Mouse (Mus musculus) forebrain, embryonic 11.5 days (tissue): Measurements from ENCODE around the gene Trim54. TPM values are rescaled to one million over a fixed set of nuclear protein-coding genes. Genes with fewer than 3 reads are reported as not detected.

Experiments used
- ATAC-seq: fragments of 200-750 bp; cut with Nextera tagmentation; replicated peaks from 2 replicates; pipeline ENCODE4 v1.8.0; 2017; ENCODE audit warnings: moderate TSS enrichment; ENCODE audit not compliant: low FRiP score
- DNase-seq: peaks from one replicate; pipeline ENCODE4 v3.0.0-alpha.2; 2017; ENCODE audit warnings: low spot score
- H3K27ac ChIP-seq: fragments of 300-500 bp; sonication (generic); 2 replicates; pipeline ENCODE4 v1.5.1; 2014; ENCODE audit warnings: low read depth, low read length
- H3K27me3 ChIP-seq: fragments of 300-500 bp; sonication (generic); 2 replicates; pipeline ENCODE4 v1.6.1; 2014; ENCODE audit warnings: mild to moderate bottlenecking, low read length, mixed read lengths; ENCODE audit not compliant: control insufficient read depth, insufficient read depth
- H3K36me3 ChIP-seq: fragments of 300-500 bp; sonication (generic); 2 replicates; pipeline ENCODE4 v1.6.1; 2014; ENCODE audit warnings: mild to moderate bottlenecking, low read length, moderate library complexity, mixed read lengths; ENCODE audit not compliant: control insufficient read depth, insufficient read depth
- H3K4me1 ChIP-seq: fragments of 300-500 bp; sonication (generic); replicated peaks from 2 replicates; pipeline ENCODE4 v1.6.1; 2014; ENCODE audit warnings: low read length, mixed read lengths; ENCODE audit not compliant: control insufficient read depth, insufficient read depth
- H3K4me2 ChIP-seq: fragments of 300-500 bp; sonication (generic); 2 replicates; pipeline ENCODE4 v1.6.1; 2014; ENCODE audit warnings: low read depth, mild to moderate bottlenecking, low read length, moderate library complexity, mixed read lengths; ENCODE audit not compliant: severe bottlenecking
- H3K4me3 ChIP-seq: fragments of 300-500 bp; sonication (generic); 2 replicates; pipeline ENCODE4 v1.5.1; 2014; ENCODE audit warnings: low read depth, low read length
- H3K9ac ChIP-seq: fragments of 300-500 bp; sonication (generic); 2 replicates; pipeline ENCODE4 v1.6.1; 2014; ENCODE audit warnings: low read length
- H3K9me3 ChIP-seq: fragments of 300-500 bp; sonication (generic); 2 replicates; pipeline ENCODE4 v1.6.1; 2016; ENCODE audit warnings: low read length, mixed read lengths; ENCODE audit not compliant: control insufficient read depth
- WGBS: fragments of 180-500 bp; shearing (Covaris S2); extraction: QIAGEN DNeasy Blood & Tissue Kit; methylation state at CpG from one replicate; pipeline ENCODE4 v1.1.7; 2014; 5-methylcytosine and 5-hydroxymethylcytosine counted together
- polyA plus RNA-seq: library from polyadenylated mRNA; unstranded; fragments of >200 nt; fragmentation: Nextera tagmentation; extraction: Ambion mirVana; gene quantifications from 2 replicates; pipeline ENCODE4 v1.2.1, GENCODE M21; 2014

Trim54 gene
- polyA plus RNA-seq, 1 experiment from 2014 or later: not detected

DNA sequence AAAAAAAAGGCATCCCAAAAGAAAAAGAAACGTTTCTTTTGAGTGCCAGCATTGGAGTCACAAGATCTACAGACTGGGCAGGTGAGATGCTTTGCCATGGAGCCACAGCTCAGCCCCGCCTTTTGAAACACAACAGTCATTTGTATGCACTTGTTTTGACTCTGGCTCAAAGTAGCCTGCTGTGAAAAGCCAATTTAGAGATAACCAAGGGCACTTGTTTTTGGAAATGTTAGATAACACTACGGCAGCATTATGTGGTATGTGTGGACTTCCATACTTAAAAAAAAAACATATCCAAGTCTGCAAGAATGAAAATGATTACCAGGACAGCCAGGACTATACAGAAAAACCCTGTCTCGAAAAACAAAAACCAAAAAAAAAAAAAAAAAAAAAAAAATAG lies 67.2 kb downstream of the Trim54 start:
- ATAC-seq (no peak), DNase-seq (no peak)
- Histone ChIP-seq H3K4me3 (no peak overlapping the region), H3K9ac (no peak overlapping the region), H3K27me3 (no peaks in the 10 kb centered on the region), H3K9me3 (no peaks in the 10 kb centered on the region), H3K36me3 (peaks cover 6% of the 10 kb centered on the region; the same call in 1 of the 2 replicates), H3K4me2 (no peak overlapping the region), H3K27ac (no peak overlapping the region), H3K4me1 (no peaks in the 10 kb centered on the region)
- 66% methylated on average over 4 of the region's 4 CpGs for WGBS

Other genes starting within 250 kb of the Trim54 start
- gene Tmem214, start 248.7 kb upstream of the Trim54 start, polyA plus RNA-seq: 49.8 and 52.2 TPM in 2 replicates
- gene Agbl5, start 228.0 kb upstream of the Trim54 start, polyA plus RNA-seq: 34.5 and 37.3 TPM in 2 replicates
- gene Ost4, start 208.9 kb upstream of the Trim54 start, polyA plus RNA-seq: 339 and 356 TPM in 2 replicates
- 44.6 and 44.7 TPM in 2 replicates for gene Emilin1, start 203.3 kb upstream of the Trim54 start, polyA plus RNA-seq
- 6.9 and 7.1 TPM in 2 replicates for gene Khk, start 195.3 kb upstream of the Trim54 start, polyA plus RNA-seq
- gene Cgref1, start 171.1 kb upstream of the Trim54 start, polyA plus RNA-seq: 6.4 and 6.8 TPM in 2 replicates
- gene Preb, start 156.4 kb upstream of the Trim54 start, polyA plus RNA-seq: 106 and 114 TPM in 2 replicates
- gene Tcf23, start 148.1 kb upstream of the Trim54 start, polyA plus RNA-seq: not detected in 2 replicates
- 81.8 and 86.4 TPM in 2 replicates for gene Atraid, start 68.4 kb upstream of the Trim54 start, polyA plus RNA-seq
- gene Slc5a6, start 67.8 kb upstream of the Trim54 start, polyA plus RNA-seq: 10.8 and 10.9 TPM in 2 replicates
- gene Cad, start 61.9 kb upstream of the Trim54 start, polyA plus RNA-seq: 44.3 and 55.4 TPM in 2 replicates
- gene Dnajc5g, start 10.4 kb upstream of the Trim54 start, polyA plus RNA-seq: not detected in 2 replicates
- 0.79 and 1.2 TPM in 2 replicates for gene Slc30a3, start 8.5 kb upstream of the Trim54 start, polyA plus RNA-seq
- gene Ucn, start 22.1 kb downstream of the Trim54 start, polyA plus RNA-seq: not detected in 2 replicates
- 56.3 and 57.5 TPM in 2 replicates for gene Mpv17, start 37.5 kb downstream of the Trim54 start, polyA plus RNA-seq
- gene Gm29609, start 63.2 kb downstream of the Trim54 start, polyA plus RNA-seq: 2.1 and 2.3 TPM in 2 replicates
- 101 and 109 TPM in 2 replicates for gene Gtf3c2, start 63.4 kb downstream of the Trim54 start, polyA plus RNA-seq
- gene Snx17, start 76.5 kb downstream of the Trim54 start, polyA plus RNA-seq: 142 and 144 TPM in 2 replicates
- 68.8 and 83.8 TPM in 2 replicates for gene Eif2b4, start 76.7 kb downstream of the Trim54 start, polyA plus RNA-seq
- 10.0 TPM in 2 replicates for gene Zfp513, start 85.6 kb downstream of the Trim54 start, polyA plus RNA-seq
- 177 and 193 TPM in 2 replicates for gene Ppm1g, start 104.0 kb downstream of the Trim54 start, polyA plus RNA-seq
- gene Nrbp1, start 124.2 kb downstream of the Trim54 start, polyA plus RNA-seq: 145 and 155 TPM in 2 replicates
- 0.92 TPM in 1 of 2 replicates, not detected in the other for gene Gm9970, start 124.5 kb downstream of the Trim54 start, polyA plus RNA-seq
- gene Krtcap3, start 135.0 kb downstream of the Trim54 start, polyA plus RNA-seq: 5.0 and 5.1 TPM in 2 replicates
- gene Ift172, start 174.4 kb downstream of the Trim54 start, polyA plus RNA-seq: 42.6 and 50.4 TPM in 2 replicates
- 58.4 and 62.8 TPM in 2 replicates for gene Fndc4, start 179.4 kb downstream of the Trim54 start, polyA plus RNA-seq
- gene Gckr, start 180.7 kb downstream of the Trim54 start, polyA plus RNA-seq: 0.13 TPM in 1 of 2 replicates, not detected in the other